Mouse (Mus musculus): ENCODE data around the gene Cdip1.

- no peak for TF ChIP-seq CTCF (conservative IDR thresholded peaks at IDR 0.05; ENCODE audit: low read length)
- TF ChIP-seq NANOG (IDR thresholded peaks at IDR 0.05; ENCODE audit: borderline replicate concordance, low read length): no peak
- TF ChIP-seq POU5F1 (IDR thresholded peaks at IDR 0.05; ENCODE audit: borderline replicate concordance, low read length): no peak
Observed at GRCm38 (mm10) chr16:4705541-4705940, 84.6 kb downstream of the Cdip1 start.

All from E14TG2a.4 (cell line).